Mouse (Mus musculus): ENCODE results near the gene Vac14.
A peak's percentile ranks its signal among the peaks of the same experiment; 100 is the strongest.

Gene Vac14

DNA sequence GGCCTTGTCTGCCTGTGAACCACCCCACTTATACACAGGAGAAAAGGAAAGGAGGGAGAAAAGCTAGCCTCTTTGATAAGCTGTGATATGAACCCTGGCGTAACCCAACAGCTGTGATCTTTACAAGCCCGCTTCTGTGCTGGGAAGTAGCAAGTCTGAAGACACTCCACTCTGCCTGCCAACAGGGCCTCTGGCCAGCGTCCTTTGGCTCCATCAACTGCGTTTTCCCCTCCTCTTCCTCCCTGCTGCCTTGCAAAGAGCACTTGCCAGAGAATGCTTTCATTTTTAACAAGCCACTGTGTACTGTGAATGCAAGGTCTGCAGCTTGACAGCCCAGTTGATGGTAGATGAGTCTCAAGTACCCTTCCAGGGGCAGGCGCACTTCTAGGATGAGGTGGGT is 69.3 kb downstream of the Vac14 start:
- peak; percentile 66 for DNase-seq (ENCODE audit: inconsistent ontology term)

DNA sequence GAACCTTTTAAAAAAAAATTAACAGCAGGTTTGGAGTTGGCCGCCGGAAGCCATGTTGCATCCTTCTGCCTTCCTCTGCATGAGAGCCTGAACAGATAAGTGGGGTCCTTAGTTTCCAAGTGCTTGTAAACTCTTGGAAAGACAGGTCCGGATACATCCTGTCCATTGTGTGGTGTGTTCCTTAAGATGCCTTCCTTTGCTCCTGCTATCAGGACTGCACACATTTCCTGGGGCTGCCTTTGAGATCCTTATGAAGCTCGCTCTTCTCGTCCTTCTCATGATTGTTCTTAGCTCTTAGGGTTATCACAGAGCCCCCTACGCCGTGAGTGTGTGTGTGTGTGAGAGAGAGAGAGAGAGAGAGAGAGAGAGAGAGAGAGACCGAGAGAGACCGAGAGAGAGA is 71.6 kb downstream of the Vac14 start:
- no peak for DNase-seq (ENCODE audit: inconsistent ontology term)

DNA sequence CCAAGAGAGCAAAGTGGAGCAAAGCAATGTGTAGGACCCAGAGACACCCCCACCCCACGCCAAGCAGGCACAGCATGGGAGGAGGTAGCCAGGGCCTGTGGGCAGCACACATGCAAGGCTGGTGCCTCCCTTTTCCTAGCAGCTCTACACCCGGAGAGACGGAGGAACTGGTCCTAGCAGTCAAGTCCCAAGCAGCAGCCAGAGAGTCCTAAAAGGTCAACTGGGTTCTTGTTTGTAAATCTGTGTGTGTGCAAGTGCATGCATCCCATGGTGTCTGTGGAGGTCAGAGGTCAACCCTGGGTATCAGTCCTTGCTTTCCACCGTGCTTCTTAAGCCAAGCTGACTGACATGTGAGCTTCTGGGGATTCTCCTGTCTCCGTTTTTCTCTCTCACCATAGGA is 75.8 kb downstream of the Vac14 start:
- no peak for DNase-seq (ENCODE audit: inconsistent ontology term)

- peak; percentile 30 for DNase-seq (ENCODE audit: inconsistent ontology term)
Observed at GRCm38 (mm10) chr8:110694826-110695225, 76.4 kb downstream of the Vac14 start.

DNA sequence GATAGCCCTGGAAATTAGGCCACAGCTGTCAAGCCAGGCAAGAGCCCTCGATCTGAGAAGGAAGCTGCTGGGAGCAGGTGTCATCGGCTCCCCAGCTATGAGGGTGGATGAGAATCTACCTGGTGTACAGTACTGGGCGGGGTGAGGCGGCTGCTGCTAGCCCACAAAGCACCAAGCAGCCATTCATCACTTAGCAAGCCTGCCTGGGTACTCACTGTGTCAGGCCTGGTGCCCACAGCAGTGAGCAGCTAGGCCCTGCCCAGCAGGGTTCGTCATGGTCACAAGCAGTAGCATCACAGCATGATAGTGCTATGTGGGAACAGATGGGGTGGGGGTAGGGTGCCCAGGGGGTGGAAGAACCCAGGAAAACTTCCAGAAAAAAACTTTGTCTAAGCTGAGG is 77.0 kb downstream of the Vac14 start:
- no peak for DNase-seq (ENCODE audit: inconsistent ontology term)

- DNase-seq (ENCODE audit: inconsistent ontology term) = no peak
Observed at GRCm38 (mm10) chr8:110696051-110696450, 77.7 kb downstream of the Vac14 start.

DNA sequence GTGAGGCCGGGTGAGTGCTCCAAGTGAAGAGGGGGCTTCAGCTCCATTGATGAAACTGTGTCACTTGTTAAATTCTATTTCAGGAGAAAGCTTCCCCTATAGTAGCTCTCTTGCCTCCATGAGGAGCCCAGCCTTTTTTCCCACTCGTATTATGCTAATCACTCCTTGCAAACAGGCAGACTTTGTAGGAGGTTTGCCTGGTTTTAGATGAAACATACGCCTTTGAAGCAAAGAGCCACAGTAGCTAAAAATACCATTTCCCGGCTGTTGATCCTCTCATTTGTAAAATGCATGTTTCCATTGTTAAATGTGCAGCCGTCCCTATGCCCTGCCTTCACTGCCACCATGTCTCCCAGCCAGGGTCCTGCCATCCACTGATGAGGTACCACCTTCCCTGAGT is 79.2 kb downstream of the Vac14 start:
- DNase-seq (ENCODE audit: inconsistent ontology term) = no peak

DNA sequence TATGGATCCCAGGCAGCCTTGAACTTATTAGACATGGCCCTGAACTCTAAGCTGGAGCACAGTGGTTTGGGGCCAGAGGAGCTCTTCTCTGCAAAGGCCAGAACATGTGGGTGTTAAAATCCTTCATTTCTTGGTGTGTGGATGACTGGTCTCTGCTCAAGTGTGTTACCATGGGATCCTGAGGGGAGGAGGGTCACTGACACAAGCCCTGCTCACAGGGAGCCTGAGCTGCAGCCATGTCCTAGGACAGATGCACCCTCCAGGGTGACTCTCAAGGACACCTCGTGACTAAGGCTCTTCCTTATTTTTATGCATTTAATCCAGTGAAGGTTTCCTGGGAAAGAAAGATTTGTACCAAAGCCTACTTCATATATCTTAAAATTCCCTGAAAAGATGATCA is 79.7 kb downstream of the Vac14 start:
- no peak for DNase-seq (ENCODE audit: inconsistent ontology term)

GRCm38 (mm10) chr8:110699501-110699900 is 81.1 kb downstream of the Vac14 start:
- DNase-seq (ENCODE audit: inconsistent ontology term) = no peak

DNA sequence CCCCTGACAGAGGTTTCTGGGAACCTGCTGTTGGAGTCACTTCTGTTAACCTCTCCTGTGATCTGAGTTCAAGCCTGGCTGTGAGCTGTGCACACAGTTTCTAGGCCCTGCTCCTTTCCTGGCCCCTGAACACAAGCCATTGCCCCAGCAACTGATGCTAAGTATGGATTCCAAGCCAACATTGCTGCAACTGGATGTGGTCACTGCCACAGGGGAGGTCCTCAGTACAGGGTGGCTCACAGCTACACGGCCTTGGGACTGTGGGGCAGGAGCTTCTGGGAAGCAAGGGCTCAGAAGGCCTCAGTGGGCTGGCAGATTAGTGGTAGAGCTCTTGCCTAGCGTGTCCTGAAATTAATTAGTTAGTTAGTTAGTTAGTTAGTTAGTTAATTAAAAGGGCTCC is 82.2 kb downstream of the Vac14 start:
- no peak for DNase-seq (ENCODE audit: inconsistent ontology term)

GRCm38 (mm10) chr8:110702636-110703459 is 84.5 kb downstream of the Vac14 start:
- DNase-seq (ENCODE audit: inconsistent ontology term) = no peak

- no peak for DNase-seq (ENCODE audit: inconsistent ontology term)
Observed at GRCm38 (mm10) chr8:110703460-110704061, 85.2 kb downstream of the Vac14 start.

GRCm38 (mm10) chr8:110704103-110704502 is 85.7 kb downstream of the Vac14 start:
- no peak for DNase-seq (ENCODE audit: inconsistent ontology term)

DNA sequence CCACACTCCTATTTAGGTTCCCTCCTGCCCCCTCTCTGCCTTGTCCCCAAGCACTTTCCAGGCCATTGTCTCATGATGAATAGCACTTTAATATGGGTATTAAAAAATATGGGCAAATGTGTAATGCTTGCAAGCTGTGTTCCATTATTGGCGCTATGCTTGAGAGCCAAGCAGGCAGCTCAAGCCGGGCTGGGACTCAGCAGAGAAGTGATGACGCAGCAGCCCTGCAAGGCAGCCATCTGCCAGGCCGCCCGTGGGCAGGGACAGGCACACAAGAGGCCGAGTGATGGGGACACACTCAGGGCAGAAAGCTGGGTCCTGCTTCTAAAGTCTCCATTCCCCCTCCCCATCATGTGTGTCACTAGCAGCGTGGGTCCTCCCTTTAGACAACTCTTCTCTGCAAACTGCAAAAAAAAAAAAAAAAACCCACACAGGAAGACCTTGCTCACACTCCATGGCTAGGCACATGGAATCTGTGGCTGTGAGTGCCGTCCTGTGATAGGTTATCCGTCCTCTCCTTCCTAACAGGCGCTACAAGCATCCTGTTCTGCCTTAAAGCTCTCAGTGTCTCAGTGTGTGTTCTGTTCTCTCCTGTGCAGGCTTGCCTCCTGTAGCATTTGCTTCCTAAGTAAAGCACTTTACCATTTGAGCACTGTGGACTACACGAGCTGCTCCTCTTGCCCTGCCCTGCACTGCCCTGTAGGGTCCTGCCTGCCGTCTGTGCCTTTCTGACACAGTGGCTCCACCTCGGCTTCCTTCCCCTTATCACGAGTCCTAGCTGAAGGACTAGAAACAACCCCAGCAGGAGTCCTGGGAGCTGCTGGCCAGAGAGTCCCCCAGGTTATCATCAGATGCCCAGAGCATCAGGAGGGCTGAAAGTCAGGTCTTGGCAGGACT is 87.3 kb downstream of the Vac14 start:
- no peak for DNase-seq (ENCODE audit: inconsistent ontology term)

GRCm38 (mm10) chr8:110706288-110706870 is 88.0 kb downstream of the Vac14 start:
- DNase-seq (ENCODE audit: inconsistent ontology term) = no peak

DNA sequence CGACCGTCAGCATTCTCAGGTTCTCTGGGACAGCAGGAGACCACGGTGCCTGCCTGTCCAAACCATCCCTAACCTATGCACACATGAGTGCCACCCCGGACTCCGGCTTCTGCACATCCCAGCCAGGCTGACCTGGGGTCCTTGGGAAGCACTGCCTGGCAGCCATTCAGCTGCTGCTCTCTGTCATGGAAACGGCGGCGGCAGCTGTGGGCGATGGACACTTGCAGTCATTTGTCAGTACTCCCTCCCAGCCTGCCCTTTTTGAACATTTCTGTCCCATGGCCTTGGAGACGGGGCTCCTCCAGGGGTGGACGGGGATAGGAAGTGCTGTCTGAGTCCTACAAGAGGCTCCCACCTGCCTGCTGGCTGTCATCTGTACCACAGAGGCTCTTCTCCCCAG is 90.0 kb downstream of the Vac14 start:
- no peak for DNase-seq (ENCODE audit: inconsistent ontology term)

- DNase-seq (ENCODE audit: inconsistent ontology term) = no peak
Observed at GRCm38 (mm10) chr8:110710593-110710992, 92.2 kb downstream of the Vac14 start.

- DNase-seq (ENCODE audit: inconsistent ontology term) = no peak
Observed at GRCm38 (mm10) chr8:110711271-110711934, 93.0 kb downstream of the Vac14 start.

- DNase-seq (ENCODE audit: inconsistent ontology term) = peak; percentile 46
Observed at GRCm38 (mm10) chr8:110713073-110713472, 94.7 kb downstream of the Vac14 start.

- no peak for DNase-seq (ENCODE audit: inconsistent ontology term)
Observed at GRCm38 (mm10) chr8:110714827-110715519, 96.6 kb downstream of the Vac14 start.

- DNase-seq (ENCODE audit: inconsistent ontology term) = peak; percentile 95
Observed at GRCm38 (mm10) chr8:110716075-110716474, 97.7 kb downstream of the Vac14 start.
